Mouse (Mus musculus): ENCODE data around the gene Tmem88. TPM values are rescaled to one million over a fixed set of nuclear protein-coding genes. Genes with fewer than 3 reads are reported as not detected.

Gene Tmem88
- total RNA-seq, 2 experiments from 2014 or later = 2.9 to 3.8 TPM

DNA sequence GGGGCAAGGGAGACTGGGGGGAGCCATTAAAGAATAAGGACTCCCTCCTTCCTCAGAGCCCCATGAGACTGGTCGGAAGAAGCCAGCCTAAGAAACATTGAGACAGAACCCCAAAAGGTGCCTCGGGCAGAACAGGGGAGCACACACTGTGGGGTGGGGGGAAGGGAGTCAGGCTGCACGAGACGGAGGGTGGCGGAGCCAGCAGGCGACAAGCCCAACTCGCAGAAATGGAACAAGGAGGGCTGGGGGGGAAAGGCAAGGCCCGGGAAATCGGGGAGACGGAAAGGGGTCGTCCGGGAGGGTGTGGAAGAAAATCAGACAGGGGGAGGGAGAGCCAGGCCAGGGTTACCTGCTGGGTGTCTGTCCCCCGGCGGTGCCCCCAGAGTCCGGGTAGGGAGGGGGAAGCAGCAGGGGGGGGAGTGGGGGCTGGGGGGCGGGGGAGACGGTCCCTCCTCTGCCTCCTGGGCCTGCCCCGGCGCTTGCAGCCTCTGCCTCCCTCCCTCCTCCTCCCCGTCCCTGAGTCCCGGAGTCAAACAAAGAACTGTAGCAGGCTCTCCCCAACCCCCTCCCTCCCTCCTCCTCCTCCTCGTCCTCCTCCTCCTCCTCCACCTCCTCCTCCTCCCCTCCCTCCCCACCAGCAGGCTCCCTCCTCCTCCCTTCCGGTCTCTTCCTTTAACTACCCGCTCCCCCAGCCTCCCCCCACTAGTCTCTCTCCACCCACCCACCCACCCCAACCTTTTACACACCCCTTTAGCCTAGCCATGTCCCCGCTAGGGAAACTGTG is 17.8 kb upstream of the Tmem88 start:
- no peak for DNase-seq (ENCODE audit: extremely low spot score in 1 of 2, low spot score in 2 of 2)
- intact Hi-C loops (cut with DNase I) = loop anchor here (2.0 to 10.0 kb wide), 3 partner anchors 51 to 249 kb away; partner anchors contain the start of genes Cd68, Mpdu1, Trp53 and Wrap53
- no peak for TF ChIP-seq CTCF (IDR thresholded peaks at IDR 0.05)
- peak overlapping the region; percentile 51 for H3K4me3 ChIP-seq
- H3K27ac ChIP-seq = peak overlapping the region; percentile 87

DNA sequence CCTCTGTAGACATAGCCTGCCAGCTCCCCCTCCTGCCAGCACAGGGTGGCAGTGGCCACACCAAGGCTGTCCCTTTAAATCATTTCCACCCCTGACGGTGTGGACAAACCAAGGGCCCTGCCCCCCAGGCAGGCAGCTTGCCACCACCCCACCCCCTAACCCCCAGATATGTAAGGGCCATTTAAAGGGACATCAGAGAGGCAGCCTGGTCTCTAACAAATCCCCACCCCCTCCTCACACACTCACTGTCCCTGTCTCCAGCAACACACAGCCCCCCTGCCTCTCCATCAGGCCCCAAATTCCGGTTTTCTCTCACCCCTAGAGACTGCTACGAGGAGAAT is 17.3 kb upstream of the Tmem88 start:
- peak in 1 of 2 experiments; percentile 47 for DNase-seq (ENCODE audit: extremely low spot score in 1 of 2, low spot score in 2 of 2)
- Histone ChIP-seq H3K27ac (peak overlapping the region; percentile 87), H3K4me3 (peak overlapping the region; percentile 51)
- TF ChIP-seq CTCF (IDR thresholded peaks at IDR 0.05) = no peak; the same call in 1 of the 2 replicates
- intact Hi-C loops (cut with DNase I) = loop anchor here (5.0 to 10.0 kb wide), 2 partner anchors 167 to 250 kb away; partner anchors contain the start of genes Cd68, Mpdu1, Trp53 and Wrap53

DNA sequence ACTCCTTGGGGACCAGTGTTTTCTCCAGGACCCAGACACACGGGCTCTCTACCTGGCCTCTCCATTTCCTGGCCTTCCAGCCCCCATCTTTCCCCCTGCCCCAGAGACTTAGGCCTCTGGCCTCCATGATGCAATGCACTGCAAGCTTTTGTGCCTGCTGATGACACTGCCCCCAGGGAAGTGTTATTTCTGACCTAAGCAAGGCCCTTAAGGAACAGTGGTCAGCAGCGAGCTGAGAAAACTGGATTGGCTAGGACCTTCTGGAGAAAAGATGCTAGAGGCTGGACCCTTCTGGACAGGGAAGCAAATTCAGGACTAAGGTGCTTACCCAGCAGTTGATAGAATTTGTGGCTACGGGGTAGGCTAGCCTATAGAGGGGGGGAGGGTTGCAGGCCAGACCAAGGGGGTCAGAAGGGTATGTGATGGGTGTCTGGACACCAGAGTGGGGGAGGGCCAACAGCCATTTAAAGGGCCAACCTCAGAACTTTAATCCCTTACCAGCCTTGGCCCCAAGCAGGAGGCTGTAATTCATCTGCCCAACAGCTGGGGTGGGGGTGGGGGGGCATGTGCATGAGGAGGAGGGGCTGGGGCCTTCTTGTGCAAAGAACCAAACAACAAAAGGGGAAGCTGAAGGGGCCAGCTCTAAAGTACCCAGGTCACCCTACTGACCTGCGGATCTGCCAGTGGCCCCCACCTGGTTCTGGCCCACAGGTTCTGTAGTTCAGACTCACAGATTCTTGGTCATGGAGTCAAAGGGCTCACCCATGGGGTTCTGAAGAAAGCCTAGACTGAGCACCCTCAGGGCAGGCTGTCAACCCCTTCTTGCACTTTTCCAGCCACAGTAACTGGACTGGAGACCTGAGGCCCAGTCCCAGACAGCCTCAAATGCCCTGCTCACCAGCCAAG is 16.6 kb upstream of the Tmem88 start:
- Histone ChIP-seq H3K27ac (peak overlapping the region; percentile 87), H3K4me3 (peak overlapping the region; percentile 51)
- no peak for DNase-seq (ENCODE audit: extremely low spot score in 1 of 2, low spot score in 2 of 2)
- intact Hi-C loops (cut with DNase I) = loop anchor here (5.0 to 10.0 kb wide), 3 partner anchors 168 to 317 kb away; partner anchors contain the start of genes Cd68, Mpdu1, Per1 and Trp53
- TF ChIP-seq CTCF (IDR thresholded peaks at IDR 0.05) = no peak

DNA sequence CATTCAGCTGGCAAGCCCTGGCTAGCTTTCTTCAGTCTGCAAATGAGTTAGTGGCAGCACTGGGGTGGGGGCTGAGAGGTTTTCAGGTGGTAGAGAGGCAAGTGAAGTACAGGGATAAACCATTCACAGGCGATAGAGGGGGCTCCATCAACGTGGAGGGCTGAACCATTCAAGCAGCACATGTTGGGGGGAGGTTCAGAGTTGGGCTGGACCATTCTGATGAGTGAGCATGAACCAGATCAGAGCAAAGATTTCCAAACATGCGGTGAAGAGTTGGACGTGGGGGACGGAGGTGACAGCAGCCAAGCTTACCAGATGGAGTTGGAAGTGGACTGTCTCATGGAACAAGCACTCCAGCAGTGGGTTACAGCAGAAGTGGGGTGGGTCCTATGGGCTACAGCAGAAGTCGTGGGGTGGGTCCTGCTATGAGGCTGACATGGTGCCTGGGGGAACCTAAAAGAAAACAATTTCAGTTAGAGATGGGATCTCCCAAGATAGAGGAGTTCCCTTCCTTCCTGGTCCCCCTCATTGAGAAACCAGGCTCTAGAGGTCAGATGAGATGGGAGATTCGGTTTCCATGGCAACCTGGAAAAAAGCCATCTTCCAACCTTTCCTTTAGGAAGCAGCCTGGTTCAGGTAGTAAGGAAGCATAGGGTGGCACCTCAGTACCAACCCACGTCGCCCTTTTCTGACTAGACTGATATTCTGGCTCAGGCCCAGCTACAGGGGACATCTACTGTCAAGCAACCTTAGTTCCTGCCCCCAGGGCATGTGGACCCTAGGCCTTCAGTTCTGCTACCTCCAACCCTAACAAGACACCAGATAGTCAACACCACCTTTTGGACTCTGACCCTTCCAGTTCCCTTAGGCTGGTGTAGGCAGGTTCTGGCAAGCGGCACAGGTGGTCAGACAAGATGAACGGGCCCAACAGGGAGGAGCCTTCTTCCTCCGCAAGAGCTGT is 15.5 kb upstream of the Tmem88 start, which contains the start of gene Kdm6b:
Gene Kdm6b (minus strand): TSS at position 455 of the 961 bp plus-strand sequence.
- intact Hi-C loops (cut with DNase I) = loop anchor here (5.0 to 10.0 kb wide), 2 partner anchors 251 to 316 kb away; partner anchors contain the start of genes Cd68, Mpdu1 and Per1
- Histone ChIP-seq H3K27ac (peak within 1 kb of the TSS; percentile 50; the same call in 1 of the 2 replicates), H3K4me3 (no peak within 1 kb of the TSS; the same call in none of the 2 replicates)
- TF ChIP-seq CTCF (IDR thresholded peaks at IDR 0.05) = no peak
- DNase-seq (ENCODE audit: extremely low spot score in 1 of 2, low spot score in 2 of 2) = peak in 1 of 2 experiments; percentile 50

DNA sequence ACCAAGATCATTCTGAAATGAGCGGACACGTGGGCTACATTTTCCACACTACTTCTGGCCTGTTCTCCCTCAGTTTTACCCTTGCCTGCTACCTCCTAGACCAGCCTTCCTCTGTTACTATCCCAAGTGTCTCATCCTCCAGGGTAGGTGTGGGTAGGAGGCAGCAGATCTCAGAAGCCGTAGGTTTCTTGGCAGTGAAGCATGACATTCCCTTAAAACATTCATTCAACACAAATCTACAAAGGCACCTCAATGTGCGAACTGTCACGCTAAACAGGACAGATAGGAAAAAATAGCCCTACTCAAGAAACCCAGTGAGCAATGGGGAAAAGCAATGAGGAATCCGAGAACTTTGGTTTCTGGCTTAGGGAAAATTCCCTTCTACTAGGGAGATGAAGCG is 14.5 kb upstream of the Tmem88 start:
- DNase-seq (ENCODE audit: extremely low spot score in 1 of 2, low spot score in 2 of 2) = no peak
- no peak for TF ChIP-seq CTCF (IDR thresholded peaks at IDR 0.05)
- peak overlapping the region; percentile 88 for H3K4me3 ChIP-seq
- peak overlapping the region; percentile 50; the same call in 1 of the 2 replicates for H3K27ac ChIP-seq
- intact Hi-C loops (cut with DNase I) = loop anchor here (5.0 to 10.0 kb wide), 2 partner anchors 252 to 315 kb away; partner anchors contain the start of genes Cd68, Mpdu1 and Per1

DNA sequence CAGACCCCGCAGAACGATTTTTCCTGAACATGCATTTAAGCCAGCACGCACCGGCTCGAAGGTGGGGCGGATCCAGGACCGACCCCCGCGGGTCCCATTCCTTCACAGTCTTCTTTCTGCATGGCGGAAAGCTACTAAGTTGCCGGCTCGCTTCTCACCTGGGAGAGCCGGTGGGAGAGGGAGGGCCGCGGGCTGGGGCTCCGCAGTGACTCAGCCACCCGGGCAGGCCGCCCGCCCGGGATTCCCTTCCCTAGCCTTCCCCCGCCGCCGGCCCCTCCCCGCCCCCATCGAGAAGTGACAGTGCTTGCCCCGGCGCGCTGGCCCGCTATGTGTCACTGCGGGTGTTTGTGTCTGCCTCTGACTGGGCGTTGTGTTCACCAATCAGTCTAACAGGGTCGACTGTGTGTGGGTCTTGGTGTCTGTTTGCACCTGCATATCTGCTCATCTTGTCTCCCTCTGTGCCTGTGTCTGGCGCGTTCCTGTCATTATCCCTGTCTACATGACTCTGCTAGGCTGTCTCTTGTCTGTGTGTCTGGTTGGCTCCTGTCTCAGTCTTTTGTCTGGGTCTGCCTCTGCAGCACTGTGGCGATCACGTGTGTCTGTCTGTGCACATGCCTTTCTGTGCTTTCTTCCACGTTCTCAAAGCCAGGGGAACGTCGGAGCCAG is 13.6 kb upstream of the Tmem88 start:
- peak; percentile 54 to 71 for DNase-seq (ENCODE audit: extremely low spot score in 1 of 2, low spot score in 2 of 2)
- peak overlapping the region; percentile 95 for H3K27ac ChIP-seq
- peak overlapping the region; percentile 88 for H3K4me3 ChIP-seq
- TF ChIP-seq CTCF (IDR thresholded peaks at IDR 0.05) = no peak
- intact Hi-C loops (cut with DNase I) = loop anchor here (5.0 to 10.0 kb wide), 2 partner anchors 253 to 314 kb away; partner anchors contain the start of genes Cd68, Mpdu1 and Per1

DNA sequence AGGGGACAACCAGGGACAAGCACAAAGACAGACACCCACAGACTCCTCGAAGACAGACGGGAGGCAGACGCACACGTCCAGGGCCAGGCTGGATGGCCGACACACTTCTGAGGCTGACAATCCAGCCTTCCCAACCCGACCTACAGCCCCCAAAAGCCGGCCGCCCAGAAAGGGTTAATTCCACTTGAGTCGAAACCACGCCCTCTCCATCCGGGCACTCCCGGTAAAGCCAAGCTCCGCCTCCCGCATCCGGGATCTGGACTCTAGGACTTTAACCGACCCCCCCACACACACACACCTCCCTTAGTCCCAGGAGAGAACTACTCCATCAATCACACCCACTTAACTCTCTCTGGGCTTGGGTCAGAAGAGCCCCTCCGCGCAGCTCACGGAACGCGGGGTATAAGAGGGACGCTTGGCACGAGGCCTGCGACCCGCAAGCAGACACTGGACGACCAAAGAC is 13.1 kb upstream of the Tmem88 start:
- peak overlapping the region; percentile 88 for H3K4me3 ChIP-seq
- intact Hi-C loops (cut with DNase I) = loop anchor here (5.0 to 10.0 kb wide), 2 partner anchors 254 to 314 kb away; partner anchors contain the start of genes Cd68, Mpdu1 and Per1
- no peak for TF ChIP-seq CTCF (IDR thresholded peaks at IDR 0.05)
- peak overlapping the region; percentile 95 for H3K27ac ChIP-seq
- DNase-seq (ENCODE audit: extremely low spot score in 1 of 2, low spot score in 2 of 2) = peak; percentile 92 to 93

DNA sequence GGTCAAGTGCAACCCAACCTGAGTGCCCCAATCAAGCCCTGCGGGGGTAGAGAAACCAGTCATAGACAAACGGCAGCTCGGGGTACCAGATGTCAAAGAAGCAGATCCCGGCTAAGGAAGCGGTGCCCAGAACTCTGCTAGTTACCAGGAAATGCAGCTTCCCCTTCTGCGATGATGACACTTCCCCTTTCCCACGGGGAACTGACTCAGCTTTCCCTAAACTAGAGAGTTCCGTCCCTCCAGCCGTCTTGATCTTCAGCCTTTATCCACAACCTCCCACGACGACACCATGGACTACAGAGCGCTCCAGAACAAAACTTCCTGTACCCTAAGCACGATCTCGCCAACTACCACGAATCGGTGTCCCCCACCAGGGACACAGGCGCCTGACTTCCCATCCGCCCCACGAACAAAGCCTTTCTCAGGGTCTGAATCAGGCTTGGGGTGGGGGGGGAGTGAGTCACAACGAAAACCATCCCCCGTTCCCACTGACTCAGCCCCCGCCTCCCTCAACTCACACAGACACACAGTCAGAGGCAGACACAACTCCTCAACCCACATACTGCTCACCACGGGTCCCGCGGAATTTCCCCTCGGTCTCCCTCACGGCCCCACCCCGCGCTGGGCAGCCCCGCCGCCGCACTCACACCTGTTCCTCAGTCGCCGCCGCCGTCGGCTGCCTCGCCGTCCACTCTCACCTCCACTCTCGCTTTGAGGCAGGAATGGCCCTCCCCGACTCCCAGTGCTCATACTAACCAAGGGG is 12.5 kb upstream of the Tmem88 start:
- Histone ChIP-seq H3K27ac (peak overlapping the region; percentile 95), H3K4me3 (peak overlapping the region; percentile 88)
- intact Hi-C loops (cut with DNase I) = loop anchor here (1.0 to 10.0 kb wide), 3 partner anchors 8 to 313 kb away; partner anchors contain the start of genes Cd68, Mpdu1 and Per1
- TF ChIP-seq CTCF (IDR thresholded peaks at IDR 0.05) = no peak
- DNase-seq (ENCODE audit: extremely low spot score in 1 of 2, low spot score in 2 of 2) = peak; percentile 70 to 72

DNA sequence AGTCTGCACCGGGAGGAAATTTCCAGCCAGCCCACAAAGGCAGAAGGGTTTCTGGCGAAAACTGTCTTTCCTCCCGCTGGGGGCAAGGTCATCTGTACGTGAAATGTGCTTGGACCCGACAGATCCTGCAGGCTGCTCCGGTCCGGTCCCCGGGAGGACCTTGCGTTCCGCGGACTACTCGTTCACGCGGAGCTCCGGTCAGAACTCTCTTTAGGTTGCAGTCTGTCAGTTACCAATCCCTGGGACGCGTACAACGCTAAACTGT is 11.9 kb upstream of the Tmem88 start:
- TF ChIP-seq CTCF (IDR thresholded peaks at IDR 0.05) = no peak
- DNase-seq (ENCODE audit: extremely low spot score in 1 of 2, low spot score in 2 of 2) = no peak
- intact Hi-C loops (cut with DNase I) = loop anchor here (1.0 to 10.0 kb wide), 3 partner anchors 8 to 313 kb away; partner anchors contain the start of genes Cd68, Mpdu1 and Per1
- Histone ChIP-seq H3K4me3 (peak overlapping the region; percentile 88), H3K27ac (peak overlapping the region; percentile 95)
